In the genomic region with DNA sequence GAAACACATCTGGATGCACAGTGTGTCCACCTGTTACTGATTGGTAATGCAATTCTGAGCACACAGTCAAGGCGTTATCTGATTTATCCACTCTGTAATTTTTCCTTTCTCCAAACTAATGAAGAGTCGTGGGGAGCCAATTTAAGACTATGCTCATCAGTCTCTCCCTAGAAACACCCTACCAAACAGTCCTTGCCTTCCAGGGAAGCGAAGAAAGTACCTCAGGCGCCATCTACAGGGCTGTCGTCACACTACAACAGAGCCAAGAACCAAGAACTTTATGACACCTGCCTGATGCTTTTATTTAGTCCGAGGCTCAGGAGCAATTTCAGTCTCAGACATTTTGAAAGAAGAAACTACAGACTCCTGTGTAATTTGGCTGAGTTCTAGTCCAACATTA, we compare ENCODE assay signal across 9 mouse cellular contexts. TPM values are rescaled to one million over a fixed set of nuclear protein-coding genes. Genes with fewer than 3 reads are reported as not detected.
DNase-seq lines count a peak whose midpoint lies in the region; ATAC-seq and TF ChIP-seq lines count a peak whose summit lies in the region.
"Had no signal": no experiment of that assay in that cellular context is flagged by ENCODE, and none has a peak within 500 bp of the region (broad histone marks: within the 10 kb centered on the region; RNA-seq: fewer than 3 reads in every experiment).

No protein-coding gene starts in this region.

- no peaks in the 10 kb centered on the region for H3K27me3 ChIP-seq in thymus, adult 2 months (ENCODE audit: control insufficient read depth, insufficient read depth, low read length)
- H3K27me3 ChIP-seq in intestine, embryonic 16.5 days (replicated peaks; ENCODE audit: control insufficient read depth, insufficient read depth, low read length): 0 out of 2 replicates have a peak, but pooled peaks cover 1% of the 10 kb centered on the region
- H3K27me3 ChIP-seq in lung, postnatal 0 days (replicated peaks; ENCODE audit: insufficient read depth, low read length): no peaks in the 10 kb centered on the region

- no peak overlapping the region for H3K9ac ChIP-seq in intestine, embryonic 16.5 days (ENCODE audit: low read depth, low read length)
- H3K9ac ChIP-seq in lung, postnatal 0 days (replicated peaks; ENCODE audit: low read depth): no peak overlapping the region

- TF ChIP-seq EP300 in lung, postnatal 0 days (IDR thresholded peaks at IDR 0.05): no peak

- no peak for TF ChIP-seq POLR2A in thymus, adult 2 months (IDR thresholded peaks at IDR 0.05; ENCODE audit: control insufficient read depth, extremely low read depth, insufficient read depth, low read length, poor library complexity)

- H3K9me3 ChIP-seq in intestine, embryonic 16.5 days (ENCODE audit: control insufficient read depth, low read length): no peaks in the 10 kb centered on the region
- H3K9me3 ChIP-seq in lung, postnatal 0 days (ENCODE audit: low read length): no peaks in the 10 kb centered on the region

- no peak for ATAC-seq in CD4-positive, CD25-positive, alpha-beta regulatory T cell, adult 4 months
- 0 out of 2 replicates have a peak, but pooled peaks have one; percentile 55 for ATAC-seq in erythroblast, adult 5-6 weeks (replicated peaks; ENCODE audit: low FRiP score, poor library complexity, severe bottlenecking)
- peak; percentile 42; the same call in 1 of the 2 replicates for ATAC-seq in intestine, embryonic 16.5 days
- no peak for ATAC-seq in lung, postnatal 0 days

- no peak overlapping the region for H3K27ac ChIP-seq in thymus, adult 2 months (ENCODE audit: control insufficient read depth, insufficient read depth, low read length)
- no peak overlapping the region for H3K27ac ChIP-seq in intestine, embryonic 16.5 days (ENCODE audit: low read length)
- H3K27ac ChIP-seq in lung, postnatal 0 days (ENCODE audit: low read length): no peak overlapping the region

- H3K4me3 ChIP-seq in thymus, adult 2 months (ENCODE audit: control insufficient read depth, insufficient read depth, low read length): no peak overlapping the region
- no peak overlapping the region for H3K4me3 ChIP-seq in intestine, embryonic 16.5 days (ENCODE audit: low read length)
- no peak overlapping the region for H3K4me3 ChIP-seq in lung, postnatal 0 days (ENCODE audit: low read depth, low read length)

- 16% methylated on average over 6 of the region's 6 CpGs for WGBS in thymus, adult 2 months
- WGBS in intestine, embryonic 16.5 days: 9% methylated on average over 6 of the region's 6 CpGs
- WGBS in lung, postnatal 0 days: 12% methylated on average over 6 of the region's 6 CpGs

- no peaks in the 10 kb centered on the region for H3K36me3 ChIP-seq in thymus, adult 2 months (ENCODE audit: control insufficient read depth, insufficient read depth, low read length)
- no peaks in the 10 kb centered on the region for H3K36me3 ChIP-seq in intestine, embryonic 16.5 days (ENCODE audit: control insufficient read depth, insufficient read depth, low read length)
- no peaks in the 10 kb centered on the region for H3K36me3 ChIP-seq in lung, postnatal 0 days (ENCODE audit: insufficient read depth, low read length)

- peak; percentile 26 for DNase-seq in CD4-positive, CD25-positive, alpha-beta regulatory T cell, adult 2 months (ENCODE audit: low read depth, low spot score)
- DNase-seq in thymus, adult 2 months: peak; percentile 30
- DNase-seq in thymus, adult 18-20 months: no peak
- peak; percentile 48 for DNase-seq in lung, postnatal 0 days (ENCODE audit: low spot score)
- DNase-seq in right cerebral cortex, postnatal 14 days: peak; percentile 64

- no peak for TF ChIP-seq CTCF in thymus, adult 2 months (IDR thresholded peaks at IDR 0.05; ENCODE audit: borderline replicate concordance, control insufficient read depth, extremely low read depth, insufficient read depth, low read length, poor library complexity)
- peak; percentile 79 for TF ChIP-seq CTCF in lung, postnatal 0 days (IDR thresholded peaks at IDR 0.05)

- no peak overlapping the region for H3K4me2 ChIP-seq in intestine, embryonic 16.5 days (ENCODE audit: low read depth, low read length)
- no peak overlapping the region for H3K4me2 ChIP-seq in lung, postnatal 0 days (replicated peaks; ENCODE audit: low read depth, low read length)

- no peaks in the 10 kb centered on the region for H3K4me1 ChIP-seq in thymus, adult 2 months (replicated peaks; ENCODE audit: control insufficient read depth, insufficient read depth, low read length)
- no peaks in the 10 kb centered on the region for H3K4me1 ChIP-seq in intestine, embryonic 16.5 days (ENCODE audit: control insufficient read depth, insufficient read depth, low read length)
- no peaks in the 10 kb centered on the region; the same call in 1 of the 2 replicates for H3K4me1 ChIP-seq in lung, postnatal 0 days (ENCODE audit: insufficient read depth, low read depth, low read length)

RNA-seq across cellular contexts. Expression of gene Stk33, which starts 6.1 kb away (rescaled TPM):
- not detected for polyA plus RNA-seq in CD4-positive, CD25-positive, alpha-beta regulatory T cell, adult 4 months (2017; shearing (Covaris generic))
- 0.43 and 0.73 TPM in 2 replicates for polyA plus RNA-seq in thymus, adult 2 months (2012; rRNA removed)
- total RNA-seq in erythroblast, adult 5-6 weeks (2015; ENCODE audit: low replicate concordance): not detected in 2 replicates
- not detected in 2 replicates for total RNA-seq in erythroblast, adult 5-6 weeks (2017; ENCODE audit: low replicate concordance)
- 0.28 and 0.51 TPM in 2 replicates for polyA plus RNA-seq in intestine, embryonic 16.5 days (2015; fragmentation: Nextera tagmentation; extraction: Ambion mirVana)
- 5.4 and 6.5 TPM in 2 replicates for polyA plus RNA-seq in lung, postnatal 0 days (2015; fragmentation: Nextera tagmentation; extraction: Ambion mirVana)
- total RNA-seq: neutrophil, adult 5-6 weeks had no signal

Comparison
In these comparisons a context has a peak if more than half of its experiments do, and no peak if none do; other contexts are left out.
1. DNase-seq: peak in CD4-positive, CD25-positive, alpha-beta regulatory T cell, adult 2 months (single experiment), thymus, adult 2 months (single experiment), lung, postnatal 0 days (single experiment) and right cerebral cortex, postnatal 14 days (single experiment); none in thymus, adult 18-20 months (0 of 2).
2. ATAC-seq: peak in erythroblast, adult 5-6 weeks (single experiment) and intestine, embryonic 16.5 days (single experiment); none in CD4-positive, CD25-positive, alpha-beta regulatory T cell, adult 4 months (single experiment) and lung, postnatal 0 days (single experiment).